Mouse (Mus musculus) neural tube, embryonic 11.5 days (tissue): ENCODE measurements at regions not wholly inside any gene's neighbourhood (a gene's known extent, or its start where the extent isn't known, plus 50 kb on each side); places are given as distances from the start of the nearest gene placed in this dataset.

ENCODE experiments used
- ATAC-seq: fragments of 200-750 bp; cut with Nextera tagmentation; 2 replicates; pipeline ENCODE4 v1.8.0; 2017; ENCODE audit warnings: moderate number of reproducible peaks, mild to moderate bottlenecking, moderate TSS enrichment, moderate library complexity; ENCODE audit not compliant: insufficient read depth, low FRiP score, low TSS enrichment
- DNase-seq: peaks from one replicate; pipeline ENCODE4 v3.0.0-alpha.2; 2015; ENCODE audit warnings: low spot score
- H3K27ac ChIP-seq: fragments of 300-500 bp; sonication (generic); 2 replicates; pipeline ENCODE4 v1.5.1; 2014; ENCODE audit warnings: low read depth, mild to moderate bottlenecking, low read length
- H3K27me3 ChIP-seq: fragments of 300-500 bp; sonication (generic); 2 replicates; pipeline ENCODE4 v1.6.1; 2014; ENCODE audit warnings: mild to moderate bottlenecking, low read length, mixed read lengths; ENCODE audit not compliant: control insufficient read depth, insufficient read depth
- H3K36me3 ChIP-seq: fragments of 300-500 bp; sonication (generic); 2 replicates; pipeline ENCODE4 v1.6.1; 2014; ENCODE audit warnings: mild to moderate bottlenecking, low read length, moderate library complexity, mixed read lengths; ENCODE audit not compliant: control insufficient read depth, insufficient read depth
- H3K4me1 ChIP-seq: fragments of 300-500 bp; sonication (generic); 2 replicates; pipeline ENCODE4 v1.6.1; 2014; ENCODE audit warnings: low read length, mixed read lengths; ENCODE audit not compliant: control insufficient read depth, insufficient read depth
- H3K4me2 ChIP-seq: fragments of 300-500 bp; sonication (generic); 2 replicates; pipeline ENCODE4 v1.6.1; 2014; ENCODE audit warnings: low read depth, mild to moderate bottlenecking, moderate library complexity
- H3K4me3 ChIP-seq: fragments of 300-500 bp; sonication (generic); 2 replicates; pipeline ENCODE4 v1.5.1; 2014; ENCODE audit warnings: low read depth, low read length
- H3K9ac ChIP-seq: fragments of 300-500 bp; sonication (generic); 2 replicates; pipeline ENCODE4 v1.6.1; 2014; ENCODE audit warnings: mild to moderate bottlenecking, low read length
- H3K9me3 ChIP-seq: fragments of 300-500 bp; sonication (generic); 2 replicates; pipeline ENCODE4 v1.6.1; 2016; ENCODE audit warnings: low read length; ENCODE audit not compliant: control insufficient read depth
- WGBS: fragments of 180-500 bp; shearing (Covaris S2); extraction: QIAGEN DNeasy Blood & Tissue Kit; methylation state at CpG from one replicate; pipeline ENCODE4 v1.1.7; 2014; 5-methylcytosine and 5-hydroxymethylcytosine counted together

DNA sequence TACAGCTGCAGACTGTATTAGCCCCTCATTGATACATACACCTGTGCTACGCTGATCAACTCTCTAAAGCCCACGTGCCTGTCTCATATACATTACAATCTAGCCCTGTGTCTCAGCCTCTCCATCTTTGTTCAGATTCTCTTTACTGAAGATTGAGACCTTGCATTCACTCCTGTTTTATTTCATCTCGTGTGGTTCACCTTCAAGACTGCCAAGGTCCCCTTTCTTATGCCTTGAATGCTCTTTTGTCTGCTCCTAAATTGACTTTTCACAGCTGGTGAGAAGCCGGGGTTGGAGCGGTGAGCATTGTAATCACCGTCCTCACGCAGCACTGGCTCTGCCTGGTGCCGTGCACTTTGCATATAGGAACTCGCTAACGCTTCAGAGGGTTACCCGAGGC is 75.2 kb upstream of the Grik3 start:
- ATAC-seq, result no peak
- H3K4me2 ChIP-seq, result no peak overlapping the region
- no peaks in the 10 kb centered on the region for H3K36me3 ChIP-seq
- peaks cover 14% of the 10 kb centered on the region for H3K4me1 ChIP-seq
- H3K27me3 ChIP-seq, result no peaks in the 10 kb centered on the region
- H3K4me3 ChIP-seq, result no peak overlapping the region
- no peak overlapping the region for H3K27ac ChIP-seq
- DNase-seq, result no peak
- no peaks in the 10 kb centered on the region for H3K9me3 ChIP-seq
- no peak overlapping the region for H3K9ac ChIP-seq
- WGBS, result 31% methylated on average over 11 of the region's 11 CpGs

DNA sequence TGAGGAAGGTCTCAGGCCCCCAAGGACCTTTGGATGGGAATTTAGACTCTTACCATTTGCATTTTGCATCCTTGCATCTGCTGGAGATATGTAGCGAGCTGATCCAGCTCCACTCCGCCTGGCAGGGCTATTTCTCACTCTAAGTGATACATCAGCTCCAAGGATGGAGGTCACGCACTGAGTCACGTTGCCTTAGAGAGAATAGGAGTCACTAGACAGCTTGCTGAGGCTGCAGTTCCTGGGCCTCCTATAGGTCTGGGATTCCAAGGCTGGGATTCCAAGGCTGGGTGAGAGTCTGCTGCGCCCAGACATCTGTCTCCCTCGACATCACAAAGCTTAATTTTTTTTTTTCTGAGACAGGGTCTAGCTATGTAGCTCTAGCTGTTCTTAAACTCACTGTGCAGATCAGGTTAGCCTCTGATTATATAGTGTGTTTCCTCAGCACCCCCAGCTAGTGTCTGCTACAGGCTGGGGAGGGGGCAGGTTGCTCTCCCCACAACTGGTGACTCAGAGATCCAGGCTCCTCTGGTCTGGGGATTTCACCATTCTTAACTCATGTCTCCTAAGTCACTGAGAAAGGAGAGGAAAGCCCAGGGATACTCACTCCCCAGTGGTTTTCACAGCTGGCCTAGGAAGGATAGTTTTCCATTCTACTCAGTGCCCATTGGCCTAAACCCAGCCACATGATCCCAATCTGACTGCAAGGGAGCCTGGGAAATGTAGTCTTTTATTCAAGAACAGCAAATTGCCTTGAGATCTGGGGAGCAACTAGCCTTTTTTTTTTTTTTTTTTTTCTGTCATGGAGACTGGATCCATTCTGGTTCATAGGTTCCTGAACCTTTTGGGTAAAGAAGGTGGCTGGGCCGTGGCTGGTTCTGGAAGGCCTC is 76.4 kb upstream of the Grik3 start:
- Histone ChIP-seq H3K36me3 (no peaks in the 10 kb centered on the region), H3K27me3 (no peaks in the 10 kb centered on the region), H3K4me3 (no peak overlapping the region), H3K27ac (no peak overlapping the region), H3K4me1 (peaks cover 14% of the 10 kb centered on the region), H3K9me3 (no peaks in the 10 kb centered on the region), H3K4me2 (no peak overlapping the region), H3K9ac (no peak overlapping the region)
- ATAC-seq (peak; percentile 58; the same call in 1 of the 2 replicates), DNase-seq (no peak)
- WGBS, result 79% methylated on average over 7 of the region's 7 CpGs

DNA sequence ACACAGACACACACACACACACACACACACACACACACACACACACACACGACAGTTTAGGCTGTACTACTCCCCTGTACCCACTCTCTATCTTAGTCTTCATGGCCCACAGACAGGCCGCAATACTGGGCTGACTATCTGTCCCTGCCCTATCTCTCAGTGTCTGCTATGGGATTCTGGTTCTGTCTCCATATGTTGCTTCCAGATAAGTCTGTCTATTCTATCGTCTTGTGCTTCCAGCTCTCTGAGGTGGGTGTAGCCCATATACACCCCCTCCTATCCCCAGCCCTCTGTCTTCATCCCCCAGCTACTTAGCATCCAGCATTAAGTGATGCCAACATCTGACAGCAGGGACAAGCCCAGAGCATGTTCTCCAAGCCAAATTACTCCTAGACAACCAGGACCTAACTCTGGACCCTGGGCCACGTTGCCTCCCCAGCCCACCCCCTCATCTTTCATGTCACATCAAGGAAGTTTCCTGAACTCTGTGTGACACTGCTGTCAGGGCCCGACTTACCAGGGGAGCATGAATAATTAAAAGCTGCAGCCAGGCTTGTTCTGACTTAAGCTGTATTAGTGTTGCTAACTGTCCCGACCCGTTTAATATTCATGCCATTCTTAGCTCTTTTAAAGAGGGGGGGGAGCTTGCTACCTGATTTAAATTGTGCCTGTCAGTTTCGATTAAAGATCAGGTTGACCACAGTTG is 79.6 kb upstream of the Grik3 start:
- Histone ChIP-seq H3K36me3 (no peaks in the 10 kb centered on the region), H3K4me1 (peaks cover 25% of the 10 kb centered on the region), H3K9me3 (no peaks in the 10 kb centered on the region), H3K27me3 (no peaks in the 10 kb centered on the region), H3K9ac (no peak overlapping the region), H3K4me2 (no peak overlapping the region), H3K4me3 (no peak overlapping the region), H3K27ac (no peak overlapping the region)
- 0 out of 2 replicates have a peak, but pooled peaks have one; percentile 7 for ATAC-seq
- WGBS, result 43% methylated on average over 8 of the region's 8 CpGs
- DNase-seq, result peak; percentile 43

DNA sequence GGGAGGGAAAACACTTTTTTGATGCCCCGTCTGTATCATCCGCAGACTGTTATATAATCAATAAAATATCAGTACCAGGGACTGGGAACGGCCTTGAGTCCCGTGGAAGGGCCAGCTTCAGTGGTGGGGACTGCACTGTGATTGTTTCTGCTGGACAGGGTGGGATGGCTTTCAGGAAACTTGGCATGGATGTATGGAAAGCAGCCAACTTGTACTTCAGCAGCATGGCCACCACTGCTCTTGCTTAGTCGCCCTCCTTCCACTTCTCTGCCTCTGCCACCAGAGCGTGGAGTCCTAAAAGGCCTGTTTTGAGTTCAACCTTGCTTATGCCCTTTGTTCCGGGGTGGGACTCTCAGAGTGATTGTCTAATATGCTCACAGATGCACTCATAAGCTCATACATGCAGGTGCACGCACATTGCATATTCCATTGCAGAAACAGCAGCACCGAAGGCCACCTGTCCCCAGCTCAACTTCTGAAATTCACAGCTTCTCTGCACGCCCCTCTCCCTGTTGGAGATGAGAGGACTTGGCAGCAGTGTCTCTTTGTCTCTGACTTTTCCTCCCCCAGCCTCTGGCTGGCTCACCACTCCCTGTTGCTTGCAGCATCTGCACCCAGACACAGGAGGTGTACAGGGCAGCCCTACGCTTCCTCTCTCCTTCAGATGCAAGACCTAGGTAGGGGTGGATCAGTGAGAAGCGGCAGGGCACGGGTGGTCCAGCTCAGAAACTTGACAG is 91.0 kb upstream of the Grik3 start:
- no peak overlapping the region for H3K27ac ChIP-seq
- H3K27me3 ChIP-seq, result no peaks in the 10 kb centered on the region
- 91% methylated on average over 13 of the region's 13 CpGs for WGBS
- no peaks in the 10 kb centered on the region for H3K36me3 ChIP-seq
- DNase-seq (no peak), ATAC-seq (no peak)
- H3K9me3 ChIP-seq, result no peaks in the 10 kb centered on the region
- no peak overlapping the region for H3K9ac ChIP-seq
- H3K4me1 ChIP-seq, result no peaks in the 10 kb centered on the region
- H3K4me2 ChIP-seq, result no peak overlapping the region
- H3K4me3 ChIP-seq, result no peak overlapping the region

DNA sequence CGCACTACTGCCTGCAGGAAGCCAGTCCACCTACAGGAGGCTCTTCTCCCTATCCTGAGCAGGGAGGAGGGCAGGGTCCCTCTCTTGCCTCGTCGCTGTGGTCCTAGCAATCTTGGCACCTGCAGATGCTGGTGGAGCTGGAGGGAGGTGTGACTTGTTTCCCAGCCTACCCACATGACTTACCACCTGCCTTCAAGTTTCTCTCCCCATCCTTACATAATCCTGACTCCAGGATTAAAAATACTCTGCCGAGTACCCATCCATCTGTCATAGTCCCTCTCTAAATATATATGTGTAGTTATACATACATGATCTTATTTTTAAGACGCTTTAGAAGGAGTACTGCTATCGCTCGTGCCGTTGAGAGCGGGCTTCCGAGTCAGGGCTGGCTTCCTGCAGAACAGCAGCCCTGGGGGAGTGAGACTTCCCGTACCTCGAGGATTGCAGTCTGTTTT is 93.5 kb upstream of the Grik3 start:
- no peak overlapping the region for H3K9ac ChIP-seq
- ATAC-seq (no peak), DNase-seq (no peak)
- H3K4me3 ChIP-seq, result no peak overlapping the region
- H3K27ac ChIP-seq, result no peak overlapping the region
- no peaks in the 10 kb centered on the region for H3K36me3 ChIP-seq
- 66% methylated on average over 12 of the region's 12 CpGs for WGBS
- no peaks in the 10 kb centered on the region for H3K27me3 ChIP-seq
- H3K4me1 ChIP-seq, result no peaks in the 10 kb centered on the region
- H3K4me2 ChIP-seq, result no peak overlapping the region
- H3K9me3 ChIP-seq, result no peaks in the 10 kb centered on the region

DNA sequence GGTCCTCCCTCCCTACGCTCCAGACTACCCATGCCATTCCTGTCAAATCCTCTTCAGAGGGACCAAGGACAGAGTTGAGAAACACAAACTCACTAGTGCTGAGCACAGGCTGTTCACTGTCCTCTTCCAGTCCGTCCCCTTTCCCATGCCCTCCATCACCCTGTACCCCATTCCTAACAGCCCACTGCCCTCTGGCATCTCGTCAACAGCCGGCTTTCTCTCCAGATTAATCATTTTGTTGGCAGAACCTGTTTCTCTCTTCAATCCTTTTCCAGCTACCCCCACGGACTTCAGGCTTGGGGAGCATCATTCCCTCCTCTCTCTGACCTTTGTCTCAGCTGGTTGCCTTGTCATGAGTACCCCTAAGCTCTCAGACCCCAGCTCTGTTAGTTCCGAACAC is 99.2 kb upstream of the Grik3 start:
- no peak for ATAC-seq
- Histone ChIP-seq H3K36me3 (no peaks in the 10 kb centered on the region), H3K4me3 (no peak overlapping the region), H3K4me1 (no peaks in the 10 kb centered on the region), H3K9ac (no peak overlapping the region), H3K27me3 (no peaks in the 10 kb centered on the region), H3K4me2 (no peak overlapping the region), H3K9me3 (no peaks in the 10 kb centered on the region), H3K27ac (no peak overlapping the region)
- DNase-seq, result no peak
- WGBS, result 72% methylated on average over 6 of the region's 6 CpGs

DNA sequence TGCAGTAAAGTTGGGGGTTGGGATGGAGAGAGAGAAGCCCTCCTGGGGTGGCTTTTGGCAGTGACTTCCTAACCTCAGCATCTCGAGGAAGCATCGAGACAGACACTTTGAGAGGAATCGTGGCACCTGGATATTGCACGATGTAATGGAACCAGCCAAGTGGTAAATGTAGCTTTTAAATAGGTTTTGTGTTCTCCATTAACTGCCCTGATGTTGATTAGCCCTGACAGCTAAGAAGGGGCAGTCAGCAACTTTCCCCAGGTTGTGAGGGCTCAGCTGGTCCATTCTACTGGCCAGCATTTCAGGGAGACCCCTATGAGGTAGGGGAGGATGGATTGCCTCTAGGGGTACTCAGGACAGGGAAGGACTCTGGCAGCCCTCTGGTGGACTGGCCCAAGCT is 104.7 kb upstream of the Grik3 start:
- Histone ChIP-seq H3K4me3 (no peak overlapping the region), H3K36me3 (no peaks in the 10 kb centered on the region), H3K9ac (no peak overlapping the region), H3K27me3 (no peaks in the 10 kb centered on the region), H3K9me3 (no peaks in the 10 kb centered on the region), H3K27ac (no peak overlapping the region), H3K4me2 (no peak overlapping the region), H3K4me1 (no peaks in the 10 kb centered on the region)
- DNase-seq (no peak), ATAC-seq (no peak)
- WGBS, result 70% methylated on average over 4 of the region's 4 CpGs

DNA sequence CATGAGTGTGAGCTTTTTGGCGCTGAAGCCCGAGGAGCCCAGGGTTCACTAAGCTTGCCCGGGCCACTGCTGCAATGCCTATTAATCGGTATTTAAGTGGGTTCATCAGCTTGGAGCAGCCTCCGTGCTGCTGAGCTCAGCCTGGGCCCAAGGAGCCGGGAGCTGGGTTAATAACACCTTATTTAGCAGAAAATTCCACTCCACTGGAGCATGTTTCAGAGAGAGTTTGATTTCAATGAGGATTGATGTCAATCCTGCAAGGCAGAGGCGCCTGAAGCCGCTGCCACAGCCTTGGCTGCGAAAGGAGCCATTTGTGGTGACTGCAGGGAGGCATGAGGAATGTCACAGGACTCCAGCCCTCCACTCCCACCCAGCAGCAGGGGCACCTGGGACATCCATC is 126.5 kb upstream of the Grik3 start:
- Histone ChIP-seq H3K9me3 (no peaks in the 10 kb centered on the region), H3K27ac (no peak overlapping the region), H3K4me2 (no peak overlapping the region), H3K4me1 (no peaks in the 10 kb centered on the region), H3K36me3 (no peaks in the 10 kb centered on the region), H3K9ac (no peak overlapping the region), H3K27me3 (0 out of 2 replicates have a peak, but pooled peaks cover 2% of the 10 kb centered on the region), H3K4me3 (no peak overlapping the region)
- DNase-seq (no peak), ATAC-seq (no peak)
- 70% methylated on average over 9 of the region's 9 CpGs for WGBS
